Mouse (Mus musculus) kidney, adult 18-20 months (tissue): Measurements from ENCODE around the gene Fibp.

Experiments used
- DNase-seq: peaks from one replicate; pipeline ENCODE4 v3.0.0; 2021

The Fibp gene

DNA sequence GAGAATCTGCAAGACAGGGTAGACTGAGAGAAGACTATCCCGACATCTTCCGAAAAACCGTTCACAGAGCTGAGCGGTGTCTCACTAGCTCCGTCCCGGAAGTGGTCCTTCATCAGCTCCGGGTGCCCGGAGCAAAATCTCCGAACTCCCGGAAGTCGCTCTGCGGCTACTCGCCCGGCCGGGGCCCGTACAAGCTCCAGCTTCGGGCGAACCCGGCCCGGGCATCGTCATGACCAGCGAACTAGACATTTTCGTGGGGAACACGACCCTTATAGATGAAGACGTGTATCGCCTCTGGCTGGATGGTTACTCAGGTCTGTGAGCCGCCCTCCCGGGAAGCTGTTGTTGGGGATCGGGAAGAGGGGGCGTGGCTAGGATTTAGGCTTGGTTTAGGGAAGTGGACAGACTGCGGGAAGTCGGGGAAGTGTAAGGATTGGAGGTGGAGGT, at the start of gene Fibp:
Gene Fibp (plus strand): TSS at position 151 of the 447 bp plus-strand sequence.
- DNase-seq: peak; percentile 92

- DNase-seq: no peak
Measured at GRCm38 (mm10) chr19:5410641-5411040, 49.8 kb upstream of the Fibp start.

DNA sequence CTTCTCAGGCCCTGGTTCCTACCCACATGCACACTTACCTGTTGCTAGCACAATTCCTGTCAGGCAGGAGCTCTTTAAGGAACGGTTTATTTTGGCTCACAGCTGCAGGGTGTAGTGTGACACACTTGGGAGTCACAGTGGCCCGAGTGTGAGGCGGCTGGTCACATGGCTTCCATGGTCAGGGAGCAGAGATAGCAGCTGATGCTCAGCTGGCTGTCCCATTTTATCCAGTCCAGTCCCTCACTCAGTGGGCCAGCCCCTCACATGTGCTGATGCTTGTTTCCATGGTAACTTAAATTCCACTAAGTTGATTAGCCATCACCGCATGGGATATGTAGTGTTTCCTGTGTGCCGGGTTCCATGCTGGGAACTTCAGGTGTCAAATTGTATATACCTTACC, 48.5 kb upstream of the Fibp start:
- no peak for DNase-seq

GRCm38 (mm10) chr19:5413840-5414239, 46.6 kb upstream of the Fibp start:
- no peak for DNase-seq

DNA sequence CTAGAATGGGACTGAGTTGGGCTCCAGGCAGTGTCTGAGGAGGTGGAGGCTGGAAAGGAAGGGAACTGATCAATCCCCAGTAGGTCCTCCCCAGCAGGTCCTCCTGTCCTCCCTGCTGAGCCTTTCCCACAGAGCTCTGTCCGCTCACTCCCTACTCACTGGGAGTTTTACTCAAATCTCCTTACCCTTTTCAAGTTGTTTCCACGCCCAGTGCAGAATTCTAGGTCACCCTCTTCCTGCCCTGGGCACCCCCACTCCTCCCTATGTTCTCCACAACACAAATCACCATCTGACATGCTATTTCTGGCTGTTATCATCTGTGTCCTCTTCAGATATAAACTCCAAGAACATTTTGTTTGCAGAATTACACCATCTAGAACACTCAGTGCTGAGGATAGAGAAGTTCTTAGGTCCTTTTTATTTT, 45.9 kb upstream of the Fibp start:
- DNase-seq: peak; percentile 44

GRCm38 (mm10) chr19:5418750-5419466, 41.5 kb upstream of the Fibp start:
- no peak for DNase-seq

- DNase-seq: no peak
Measured at GRCm38 (mm10) chr19:5419630-5420029, 40.8 kb upstream of the Fibp start.

DNA sequence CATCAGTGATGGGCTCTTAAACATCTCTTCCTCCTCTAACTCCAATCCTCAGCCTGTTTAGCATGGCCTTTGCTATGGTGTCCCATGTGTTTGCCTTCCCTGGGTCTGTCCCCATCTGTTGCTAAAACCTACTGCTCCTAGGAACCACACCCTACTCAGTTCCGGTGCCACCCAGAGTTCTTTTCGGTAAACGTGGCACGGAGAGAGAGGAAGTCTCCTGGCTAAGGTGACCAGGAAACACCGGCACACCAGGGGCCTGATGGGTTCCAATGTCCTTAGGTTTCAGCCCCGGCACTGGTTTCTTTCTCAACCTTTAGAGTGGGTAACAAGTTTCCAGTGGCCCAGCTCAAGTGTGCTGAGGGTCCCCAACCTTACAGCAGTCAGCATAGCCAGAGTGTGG, 39.8 kb upstream of the Fibp start:
- no peak for DNase-seq

DNA sequence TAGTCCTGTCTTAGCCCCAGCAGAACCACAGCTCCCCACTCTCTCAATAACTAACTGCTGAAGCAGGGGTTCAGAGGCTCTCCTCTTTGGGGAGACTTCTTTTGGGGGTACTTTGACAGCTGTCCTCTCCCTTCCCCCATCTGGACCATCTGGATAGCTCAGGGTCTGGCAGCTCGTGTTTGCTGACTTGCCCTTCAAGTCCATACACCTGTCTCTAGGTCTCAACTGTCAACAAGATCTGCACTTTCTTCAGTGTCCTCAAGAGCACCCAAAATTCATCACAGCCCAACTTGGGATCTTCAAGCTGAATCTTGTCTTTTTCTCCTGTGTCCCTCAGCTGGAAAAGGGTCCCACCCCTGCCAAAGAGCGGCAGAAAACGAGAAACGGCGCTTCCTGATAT, 38.6 kb upstream of the Fibp start:
- no peak for DNase-seq

- DNase-seq: no peak
Measured at GRCm38 (mm10) chr19:5422267-5422666, 38.1 kb upstream of the Fibp start.

DNA sequence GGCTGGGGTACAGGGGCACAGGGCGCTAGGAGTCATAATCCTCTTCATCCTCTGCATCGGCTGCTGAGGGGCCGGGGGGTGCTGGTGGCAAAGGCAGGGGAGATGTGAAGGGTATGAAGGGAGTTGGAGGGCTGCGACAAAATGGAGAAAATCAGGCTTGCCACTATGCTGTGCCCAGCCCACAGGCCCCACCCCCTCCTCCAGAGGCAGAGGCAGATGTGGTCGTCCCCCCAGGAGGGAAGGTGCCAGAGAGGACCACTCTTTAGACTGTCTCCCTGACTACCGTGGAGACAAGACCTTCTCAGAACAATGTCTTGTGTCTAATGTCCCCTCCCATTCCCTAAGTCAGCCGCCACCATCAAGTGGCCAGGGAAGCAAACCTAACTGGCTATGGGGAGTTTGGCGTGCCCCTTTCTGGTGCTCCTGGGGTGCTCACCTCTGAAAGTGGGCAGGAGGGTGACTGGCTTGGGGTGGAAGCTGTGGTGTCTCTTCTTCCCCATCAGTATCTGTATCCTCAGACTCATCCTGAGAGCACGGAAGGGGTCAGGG, 37.4 kb upstream of the Fibp start:
- DNase-seq: no peak

- DNase-seq: no peak
Measured at GRCm38 (mm10) chr19:5423561-5423960, 36.9 kb upstream of the Fibp start.

DNA sequence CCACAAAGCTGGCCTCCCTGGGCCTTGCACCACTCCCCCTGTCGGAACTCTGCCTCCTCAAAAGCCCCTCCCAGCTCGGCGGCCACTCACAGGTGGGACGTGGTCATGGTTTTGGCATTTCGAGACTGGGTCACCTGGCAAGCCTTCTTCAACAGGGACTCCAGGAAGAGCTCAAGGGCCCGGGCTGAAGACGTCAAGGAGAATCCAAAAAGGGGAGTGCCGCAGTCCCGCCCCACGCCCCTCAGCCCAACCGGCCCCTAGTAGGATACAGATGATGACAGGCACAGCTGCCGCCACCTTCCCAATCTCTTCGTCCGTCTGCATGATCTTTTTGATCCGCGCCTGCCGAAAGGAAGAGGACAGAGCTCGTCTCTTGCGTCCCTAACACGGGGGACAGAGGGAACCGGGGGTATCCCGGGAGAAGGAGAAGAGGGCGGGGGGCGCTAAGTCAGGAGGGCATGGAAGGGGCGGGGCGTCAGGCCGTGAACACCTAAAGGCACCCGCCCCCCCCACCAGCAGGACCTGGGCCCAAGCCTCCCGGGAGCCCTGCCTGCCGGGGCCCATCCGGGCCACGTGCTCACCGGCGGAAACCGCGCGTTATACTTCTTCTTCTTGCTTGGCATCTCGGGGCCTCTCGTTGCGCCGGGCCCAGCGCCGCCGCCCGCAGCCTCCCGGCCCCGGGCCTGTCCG, 36.2 kb upstream of the Fibp start:
- peak; percentile 82 for DNase-seq

DNA sequence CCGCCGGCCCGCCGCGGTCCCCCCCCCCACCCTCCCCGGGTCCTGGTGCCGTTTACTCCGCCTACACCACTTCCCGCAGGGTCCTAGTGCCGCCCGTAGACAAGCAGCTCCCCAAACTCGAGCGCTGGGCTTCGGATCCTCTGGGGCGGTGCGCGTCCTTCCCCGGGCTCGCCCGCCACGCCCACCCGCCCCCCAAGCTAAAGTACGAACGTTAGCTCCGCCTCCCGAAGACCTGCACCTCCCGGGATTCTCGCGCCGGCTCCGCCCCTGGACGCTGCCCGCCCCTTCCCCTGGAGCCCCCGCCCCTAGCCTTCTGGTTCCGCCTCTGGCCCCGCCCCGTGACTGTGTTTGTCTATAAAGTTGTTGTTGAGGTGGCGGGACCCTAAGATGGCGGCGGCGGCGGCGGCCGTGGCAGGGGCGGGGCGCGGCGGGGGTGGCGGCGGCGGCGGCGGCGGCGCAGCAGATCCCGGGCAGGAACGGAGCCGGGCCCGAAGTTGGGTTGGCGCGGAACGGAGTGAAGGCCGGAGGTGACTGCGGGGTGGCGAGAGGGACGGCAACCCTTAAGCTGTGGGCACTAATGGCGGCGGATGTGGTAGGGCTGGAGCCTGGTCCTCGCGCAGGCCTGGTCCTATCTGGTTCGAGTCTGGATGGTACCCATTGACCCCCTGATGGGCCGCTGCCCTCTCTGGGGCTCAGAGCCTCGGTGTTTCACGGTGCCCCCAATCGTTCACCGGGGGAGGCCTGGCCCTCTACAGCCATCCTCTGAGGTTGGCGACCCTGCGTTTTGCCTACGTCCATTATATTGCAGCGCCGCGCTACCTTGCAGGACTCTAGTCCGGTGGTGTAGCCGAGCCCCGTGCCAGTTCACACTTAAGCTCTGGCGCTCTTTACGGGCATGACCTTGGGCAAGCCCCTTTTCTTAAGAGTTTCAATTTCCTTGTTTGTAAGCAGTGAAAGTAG, 35.4 kb upstream of the Fibp start, which contains the start of the genes Drap1 and AI837181:
Gene Drap1 (minus strand): TSS at position 198 of the 960 bp plus-strand sequence.
Gene AI837181 (plus strand): TSS at position 363 of the 960 bp plus-strand sequence.
- peak; percentile 93 for DNase-seq

DNA sequence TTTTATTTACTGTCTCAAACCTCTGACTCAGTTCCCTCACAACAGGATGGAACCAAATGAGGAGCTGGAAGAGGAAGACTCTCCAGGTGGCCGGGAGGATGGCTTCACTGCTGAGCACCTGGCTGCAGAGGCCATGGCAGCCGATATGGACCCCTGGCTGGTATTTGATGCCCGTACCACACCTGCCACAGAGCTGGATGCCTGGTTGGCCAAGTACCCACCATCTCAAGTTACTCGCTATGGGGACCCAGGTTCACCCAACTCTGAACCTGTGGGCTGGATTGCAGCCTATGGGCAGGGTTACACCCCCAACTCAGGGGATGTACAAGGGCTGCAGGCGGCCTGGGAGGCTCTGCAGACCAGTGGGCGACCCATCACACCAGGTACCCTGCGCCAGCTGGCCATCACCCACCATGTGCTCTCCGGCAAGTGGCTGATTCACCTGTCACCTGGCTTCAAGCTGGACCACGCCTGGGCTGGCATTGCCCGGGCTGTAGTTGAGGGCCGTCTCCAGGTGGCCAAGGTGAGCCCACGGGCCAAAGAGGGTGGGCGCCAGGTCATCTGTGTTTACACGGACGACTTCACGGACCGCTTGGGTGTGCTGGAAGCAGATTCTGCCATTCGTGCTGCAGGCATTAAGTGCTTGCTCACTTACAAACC, 34.4 kb upstream of the Fibp start:
- no peak for DNase-seq

- DNase-seq: no peak
Measured at GRCm38 (mm10) chr19:5426640-5427290, 33.6 kb upstream of the Fibp start.

DNA sequence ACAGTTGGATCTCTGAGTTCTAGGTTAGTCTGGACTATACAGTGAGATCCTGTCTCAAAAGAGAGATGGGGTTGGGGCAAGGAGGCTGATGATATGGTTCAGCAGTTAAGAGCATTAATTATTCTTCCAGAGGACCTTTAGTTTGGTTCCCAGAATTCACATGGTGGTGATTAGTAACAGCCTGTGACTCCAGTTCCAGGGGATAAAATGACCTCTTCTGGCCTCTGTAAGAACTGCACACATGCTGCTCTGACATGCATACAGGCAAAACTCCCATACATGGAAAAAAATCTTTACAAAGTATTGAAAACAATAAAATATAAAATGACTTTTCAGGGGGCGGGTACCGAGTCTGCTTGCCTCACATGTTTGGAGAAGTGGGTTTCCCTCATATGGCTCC, 32.3 kb upstream of the Fibp start:
- no peak for DNase-seq

- DNase-seq: no peak
Measured at GRCm38 (mm10) chr19:5429219-5429618, 31.2 kb upstream of the Fibp start.

GRCm38 (mm10) chr19:5429806-5430205, 30.6 kb upstream of the Fibp start:
- peak; percentile 78 for DNase-seq

- no peak for DNase-seq
Measured at GRCm38 (mm10) chr19:5430408-5430807, 30.0 kb upstream of the Fibp start.

GRCm38 (mm10) chr19:5431911-5432464, 28.4 kb upstream of the Fibp start:
- no peak for DNase-seq
